Mouse (Mus musculus): Measurements from ENCODE around the gene March1. TPM values are rescaled to one million over a fixed set of nuclear protein-coding genes. Genes with fewer than 3 reads are reported as not detected.

The March1 gene
- polyA plus RNA-seq, 1 experiment from 2014 or later: 0.50 TPM

DNA sequence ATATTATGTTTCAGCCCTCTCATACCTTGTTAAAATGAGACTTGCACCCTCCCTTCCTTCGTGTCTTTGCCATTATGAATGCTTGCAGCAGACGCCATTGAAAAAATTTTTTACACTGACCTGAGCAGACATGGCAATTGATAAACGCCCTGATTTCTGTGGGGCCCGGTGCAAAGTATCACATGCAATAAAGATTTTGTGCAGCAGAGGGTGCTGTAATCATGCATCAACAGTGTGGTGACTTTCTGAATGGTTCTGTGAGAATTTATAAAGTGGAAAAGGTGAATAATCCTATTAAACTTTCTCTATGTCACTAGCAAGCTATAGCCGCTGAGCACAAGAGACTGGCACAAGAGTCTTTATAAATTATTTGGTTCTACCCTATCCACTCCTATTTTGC is 833.0 kb downstream of the March1 start:
- WGBS: 21% methylated on average over 5 of the region's 5 CpGs
- peak; percentile 44 for DNase-seq (ENCODE audit: low spot score)
- no peaks in the 10 kb centered on the region for H3K27me3 ChIP-seq (ENCODE audit: control insufficient read depth, insufficient read depth, low read length)
- no peaks in the 10 kb centered on the region for H3K9me3 ChIP-seq (ENCODE audit: control insufficient read depth, low read length)
- H3K36me3 ChIP-seq (ENCODE audit: control insufficient read depth, insufficient read depth, low read length): no peaks in the 10 kb centered on the region
- H3K4me2 ChIP-seq (replicated peaks; ENCODE audit: low read depth): no peak overlapping the region
- H3K4me1 ChIP-seq (replicated peaks; ENCODE audit: control insufficient read depth, insufficient read depth): no peaks in the 10 kb centered on the region
- no peak overlapping the region for H3K4me3 ChIP-seq (ENCODE audit: low read depth, low read length)
- TF ChIP-seq CTCF (IDR thresholded peaks at IDR 0.05; ENCODE audit: low read depth): peak; percentile 78
- TF ChIP-seq EP300 (optimal IDR thresholded peaks at IDR 0.05): no peak
- ATAC-seq (ENCODE audit: low FRiP score, low TSS enrichment): no peak
- no peak overlapping the region for H3K27ac ChIP-seq (replicated peaks)
- H3K9ac ChIP-seq (ENCODE audit: low read length): no peak overlapping the region

DNA sequence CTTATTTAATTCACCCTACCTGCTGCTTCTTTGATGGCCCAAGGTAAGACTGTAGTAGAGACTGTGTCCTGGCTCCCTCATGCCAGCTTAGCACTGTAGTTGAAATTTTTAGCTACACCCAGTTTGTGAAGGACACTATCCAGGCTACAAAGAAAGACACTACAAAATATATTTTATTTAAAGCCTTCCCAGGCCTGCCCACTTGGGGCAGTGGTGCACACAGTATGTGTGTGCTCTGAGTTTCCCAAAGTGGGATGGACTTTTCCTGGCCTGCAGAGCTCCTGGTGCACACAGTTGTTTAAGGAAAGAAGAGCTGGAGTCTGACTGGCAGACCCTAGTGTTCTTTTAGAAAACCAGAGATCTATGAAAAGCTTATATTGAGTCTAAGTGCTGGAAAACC is 839.4 kb downstream of the March1 start:
- Histone ChIP-seq H3K9me3 (ENCODE audit: control insufficient read depth, low read length) (no peaks in the 10 kb centered on the region), H3K4me1 (replicated peaks; ENCODE audit: control insufficient read depth, insufficient read depth) (no peaks in the 10 kb centered on the region), H3K36me3 (ENCODE audit: control insufficient read depth, insufficient read depth, low read length) (no peaks in the 10 kb centered on the region), H3K27ac (replicated peaks) (no peak overlapping the region), H3K4me2 (replicated peaks; ENCODE audit: low read depth) (no peak overlapping the region), H3K4me3 (ENCODE audit: low read depth, low read length) (no peak overlapping the region), H3K27me3 (ENCODE audit: control insufficient read depth, insufficient read depth, low read length) (no peaks in the 10 kb centered on the region), H3K9ac (ENCODE audit: low read length) (no peak overlapping the region)
- TF ChIP-seq EP300 (optimal IDR thresholded peaks at IDR 0.05): no peak
- TF ChIP-seq CTCF (IDR thresholded peaks at IDR 0.05; ENCODE audit: low read depth): peak; percentile 48
- DNase-seq (ENCODE audit: low spot score): no peak
- ATAC-seq (ENCODE audit: low FRiP score, low TSS enrichment): no peak

DNA sequence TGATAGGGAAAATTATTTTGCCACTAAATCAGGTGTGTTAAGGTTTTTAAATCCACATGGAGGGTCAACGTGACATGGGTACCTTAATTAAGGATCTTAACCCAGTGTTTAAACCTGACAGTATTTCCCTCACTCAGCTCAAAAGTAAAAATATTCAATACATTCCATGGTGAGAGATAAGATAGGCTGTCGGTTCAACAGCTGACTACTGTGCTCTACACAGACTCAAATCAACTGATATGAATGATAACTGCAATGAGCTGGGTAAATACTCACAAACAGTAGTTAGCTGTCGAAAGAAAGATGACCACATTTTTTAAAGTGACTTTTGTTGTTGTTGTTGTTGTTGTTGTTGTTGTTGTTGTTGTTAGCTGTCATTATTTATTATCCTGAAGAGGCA is 852.1 kb downstream of the March1 start:
- H3K9ac ChIP-seq (ENCODE audit: low read length): no peak overlapping the region
- no peak overlapping the region for H3K4me3 ChIP-seq (ENCODE audit: low read depth, low read length)
- no peaks in the 10 kb centered on the region for H3K9me3 ChIP-seq (ENCODE audit: control insufficient read depth, low read length)
- no peak for DNase-seq (ENCODE audit: low spot score)
- WGBS: 70% methylated on average over 3 of the region's 3 CpGs
- H3K4me2 ChIP-seq (replicated peaks; ENCODE audit: low read depth): no peak overlapping the region
- TF ChIP-seq EP300 (optimal IDR thresholded peaks at IDR 0.05) (no peak), CTCF (IDR thresholded peaks at IDR 0.05; ENCODE audit: low read depth) (no peak)
- no peaks in the 10 kb centered on the region for H3K27me3 ChIP-seq (ENCODE audit: control insufficient read depth, insufficient read depth, low read length)
- no peak overlapping the region for H3K27ac ChIP-seq (replicated peaks)
- H3K4me1 ChIP-seq (replicated peaks; ENCODE audit: control insufficient read depth, insufficient read depth): no peaks in the 10 kb centered on the region
- no peaks in the 10 kb centered on the region for H3K36me3 ChIP-seq (ENCODE audit: control insufficient read depth, insufficient read depth, low read length)
- no peak for ATAC-seq (ENCODE audit: low FRiP score, low TSS enrichment)

DNA sequence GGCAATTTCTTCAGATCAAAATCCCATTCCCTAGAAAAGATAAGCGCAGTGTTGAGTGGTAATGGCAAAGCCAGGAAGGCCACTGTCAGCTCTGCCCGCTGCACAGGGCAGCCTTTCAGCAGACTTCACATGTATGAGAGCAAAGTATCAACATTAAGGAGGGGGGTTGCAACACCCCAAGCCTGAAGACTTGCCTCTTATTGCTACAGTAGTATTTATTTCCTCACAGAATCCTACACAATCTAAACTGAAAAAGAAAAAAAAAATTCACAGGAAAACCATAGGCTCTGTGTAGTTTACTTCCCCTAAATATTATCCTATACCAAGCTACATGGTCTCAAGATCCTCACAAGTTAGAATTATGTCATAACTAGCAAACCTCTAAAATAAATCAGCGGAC is 859.2 kb downstream of the March1 start:
- H3K27ac ChIP-seq (replicated peaks): no peak overlapping the region
- H3K4me3 ChIP-seq (ENCODE audit: low read depth, low read length): no peak overlapping the region
- 96% methylated on average over 3 of the region's 3 CpGs for WGBS
- H3K9ac ChIP-seq (ENCODE audit: low read length): no peak overlapping the region
- H3K9me3 ChIP-seq (ENCODE audit: control insufficient read depth, low read length): no peaks in the 10 kb centered on the region
- no peaks in the 10 kb centered on the region for H3K27me3 ChIP-seq (ENCODE audit: control insufficient read depth, insufficient read depth, low read length)
- no peak for TF ChIP-seq EP300 (optimal IDR thresholded peaks at IDR 0.05)
- no peak for TF ChIP-seq CTCF (IDR thresholded peaks at IDR 0.05; ENCODE audit: low read depth)
- peaks cover 13% of the 10 kb centered on the region for H3K36me3 ChIP-seq (ENCODE audit: control insufficient read depth, insufficient read depth, low read length)
- DNase-seq (ENCODE audit: low spot score) (no peak), ATAC-seq (ENCODE audit: low FRiP score, low TSS enrichment) (no peak)
- no peak overlapping the region for H3K4me2 ChIP-seq (replicated peaks; ENCODE audit: low read depth)
- H3K4me1 ChIP-seq (replicated peaks; ENCODE audit: control insufficient read depth, insufficient read depth): no peaks in the 10 kb centered on the region

DNA sequence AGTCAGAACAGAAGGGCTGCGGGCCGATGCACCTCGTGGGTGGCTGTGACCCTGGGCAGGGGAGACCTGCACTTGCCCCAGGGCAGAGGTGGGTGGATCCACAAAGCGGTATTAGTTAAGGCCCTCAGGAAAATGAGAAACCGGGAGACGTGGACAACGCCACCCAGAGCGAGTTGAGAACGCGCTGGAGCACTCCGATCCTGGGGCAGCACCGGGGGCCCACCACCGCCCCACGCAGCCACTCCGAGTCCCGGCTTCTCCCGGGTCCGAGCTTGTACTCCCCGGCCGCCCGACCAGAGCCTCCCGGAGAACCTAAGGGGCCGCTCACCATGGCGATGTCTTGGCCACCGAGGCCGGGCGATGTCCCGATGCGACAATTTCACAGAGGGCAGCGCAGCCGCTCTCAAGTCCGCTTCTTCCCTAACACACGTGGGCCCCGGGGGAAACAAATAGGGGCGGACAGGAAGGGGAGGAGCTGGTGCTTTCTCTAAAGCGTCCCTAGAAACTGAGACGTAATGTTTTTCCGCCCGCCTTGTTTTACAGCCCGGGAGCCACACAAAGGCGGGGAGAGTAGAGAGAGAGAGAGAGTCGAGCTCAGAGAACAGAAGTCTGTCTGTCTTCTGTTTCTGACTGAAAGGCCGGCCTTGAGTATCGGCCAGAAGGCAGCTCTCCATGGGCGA is 868.5 kb downstream of the March1 start, which contains the start of gene Tma16:
Gene Tma16, minus strand, starts transcription at position 447 of the 680 bp plus-strand sequence.
- peak within 1 kb of the TSS; percentile 86 for H3K9ac ChIP-seq (ENCODE audit: low read length)
- no peaks in the 10 kb centered on the region for H3K4me1 ChIP-seq (replicated peaks; ENCODE audit: control insufficient read depth, insufficient read depth)
- peak within 1 kb of the TSS; percentile 86 for H3K4me2 ChIP-seq (replicated peaks; ENCODE audit: low read depth)
- no peak within 1 kb of the TSS for H3K27ac ChIP-seq (replicated peaks)
- DNase-seq (ENCODE audit: low spot score) (peak; percentile 83), ATAC-seq (ENCODE audit: low FRiP score, low TSS enrichment) (peak; percentile 96)
- peaks cover 4% of the 10 kb centered on the region; the same call in 1 of the 2 replicates for H3K36me3 ChIP-seq (ENCODE audit: control insufficient read depth, insufficient read depth, low read length)
- peak within 1 kb of the TSS; percentile 94 for H3K4me3 ChIP-seq (ENCODE audit: low read depth, low read length)
- H3K9me3 ChIP-seq (ENCODE audit: control insufficient read depth, low read length): no peaks in the 10 kb centered on the region
- H3K27me3 ChIP-seq (ENCODE audit: control insufficient read depth, insufficient read depth, low read length): no peaks in the 10 kb centered on the region
- WGBS: 1% methylated on average over 44 of the region's 45 CpGs
- TF ChIP-seq EP300 (optimal IDR thresholded peaks at IDR 0.05): no peak
- no peak for TF ChIP-seq CTCF (IDR thresholded peaks at IDR 0.05; ENCODE audit: low read depth)

DNA sequence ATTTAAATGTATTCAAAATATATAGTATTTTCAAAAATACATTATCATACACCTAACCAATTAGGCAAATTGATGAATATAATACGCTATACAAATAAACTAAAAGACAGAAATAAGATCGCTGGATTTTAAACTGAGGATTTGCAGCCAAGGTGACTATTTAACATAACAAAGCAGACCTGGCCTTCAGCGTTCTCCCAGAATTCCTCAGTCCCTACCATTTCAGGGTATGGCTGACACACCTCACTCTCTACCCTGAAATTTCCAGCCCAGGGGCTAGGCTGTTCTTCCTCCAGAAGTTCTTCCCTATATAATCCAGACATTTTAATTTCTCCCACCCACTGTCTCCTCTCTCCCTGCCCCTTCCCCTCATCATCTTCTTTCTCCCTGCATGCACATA is 870.9 kb downstream of the March1 start:
- Histone ChIP-seq H3K27me3 (ENCODE audit: control insufficient read depth, insufficient read depth, low read length) (no peaks in the 10 kb centered on the region), H3K4me2 (replicated peaks; ENCODE audit: low read depth) (no peak overlapping the region), H3K27ac (replicated peaks) (no peak overlapping the region), H3K9me3 (ENCODE audit: control insufficient read depth, low read length) (no peaks in the 10 kb centered on the region), H3K9ac (ENCODE audit: low read length) (no peak overlapping the region), H3K4me3 (ENCODE audit: low read depth, low read length) (no peak overlapping the region), H3K36me3 (ENCODE audit: control insufficient read depth, insufficient read depth, low read length) (no peaks in the 10 kb centered on the region), H3K4me1 (replicated peaks; ENCODE audit: control insufficient read depth, insufficient read depth) (no peaks in the 10 kb centered on the region)
- no peak for TF ChIP-seq EP300 (optimal IDR thresholded peaks at IDR 0.05)
- no peak for TF ChIP-seq CTCF (IDR thresholded peaks at IDR 0.05; ENCODE audit: low read depth)
- WGBS: 46% methylated on average over 3 of the region's 3 CpGs
- no peak for ATAC-seq (ENCODE audit: low FRiP score, low TSS enrichment)
- no peak for DNase-seq (ENCODE audit: low spot score)
